Mouse (Mus musculus): ENCODE data around the gene Zbtb43. TPM values are rescaled to one million over a fixed set of nuclear protein-coding genes. Genes with fewer than 3 reads are reported as not detected.

The Zbtb43 gene
- polyA plus RNA-seq, 1 experiment, result 14.2 TPM

DNA sequence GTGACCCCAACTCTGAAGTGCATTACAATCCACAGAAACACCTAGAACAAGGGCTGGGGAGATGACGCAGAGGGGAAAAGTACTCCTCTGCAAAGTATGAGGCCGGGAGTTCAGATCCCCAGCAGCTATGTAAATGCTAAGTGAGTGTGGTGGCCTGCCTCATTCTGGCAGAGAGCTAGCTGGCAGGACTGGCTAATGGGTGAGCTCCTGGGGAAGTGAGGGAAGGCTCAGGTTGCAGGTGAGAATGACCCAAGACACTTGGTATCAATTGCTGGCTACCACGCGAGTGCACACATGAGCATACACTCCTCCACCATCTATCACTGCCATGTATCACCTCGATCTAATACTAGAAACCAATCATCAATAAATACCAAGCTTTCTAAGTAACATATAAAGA is 12.1 kb downstream of the Zbtb43 start:
- DNase-seq, result no peak
- H3K4me1 ChIP-seq (ENCODE audit: control insufficient read depth, insufficient read depth, low read length), result no peaks in the 10 kb centered on the region; the same call in 1 of the 2 replicates
- no peaks in the 10 kb centered on the region for H3K27me3 ChIP-seq (replicated peaks; ENCODE audit: control insufficient read depth, insufficient read depth, low read length)
- WGBS, result 72% methylated on average over 5 of the region's 5 CpGs
- no peak overlapping the region for H3K27ac ChIP-seq (ENCODE audit: insufficient read depth, low read depth, low read length)
- no peak for TF ChIP-seq CTCF (conservative IDR thresholded peaks at IDR 0.05; ENCODE audit: insufficient read depth, insufficient read length, low read depth, low read length)
- TF ChIP-seq POLR2A (IDR thresholded peaks at IDR 0.05; ENCODE audit: low read depth, low read length), result no peak
- no peak overlapping the region for H3K4me3 ChIP-seq (ENCODE audit: insufficient read depth, low read depth, low read length)
- peaks cover 4% of the 10 kb centered on the region; the same call in 1 of the 2 replicates for H3K36me3 ChIP-seq (ENCODE audit: control insufficient read depth, insufficient read depth, low read length)

DNA sequence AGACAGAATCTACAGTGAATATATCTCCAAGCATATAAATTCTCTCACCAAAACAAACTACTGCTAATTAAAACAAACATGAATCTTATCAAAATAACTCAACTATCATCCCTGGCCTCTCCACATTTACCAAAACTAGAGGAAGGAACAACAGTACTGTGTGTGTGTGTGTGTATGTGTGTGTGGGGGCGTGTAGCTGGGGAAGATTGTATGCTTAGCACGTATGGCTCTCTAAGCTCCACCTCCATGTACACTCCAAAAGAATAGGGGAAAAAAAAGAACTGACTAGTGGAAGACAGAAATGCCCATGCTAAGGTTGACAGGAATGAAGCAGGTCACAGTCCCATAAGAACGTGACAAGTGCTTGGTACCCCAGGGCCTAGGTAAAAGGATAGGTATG is 13.0 kb downstream of the Zbtb43 start:
- Histone ChIP-seq H3K27me3 (replicated peaks; ENCODE audit: control insufficient read depth, insufficient read depth, low read length) (no peaks in the 10 kb centered on the region), H3K4me3 (ENCODE audit: insufficient read depth, low read depth, low read length) (no peak overlapping the region), H3K4me1 (ENCODE audit: control insufficient read depth, insufficient read depth, low read length) (no peaks in the 10 kb centered on the region; the same call in 1 of the 2 replicates), H3K36me3 (ENCODE audit: control insufficient read depth, insufficient read depth, low read length) (peaks cover 4% of the 10 kb centered on the region; the same call in 1 of the 2 replicates), H3K27ac (ENCODE audit: insufficient read depth, low read depth, low read length) (no peak overlapping the region)
- TF ChIP-seq CTCF (conservative IDR thresholded peaks at IDR 0.05; ENCODE audit: insufficient read depth, insufficient read length, low read depth, low read length), result no peak
- DNase-seq, result no peak
- WGBS, result 72% methylated on average over 3 of the region's 3 CpGs

DNA sequence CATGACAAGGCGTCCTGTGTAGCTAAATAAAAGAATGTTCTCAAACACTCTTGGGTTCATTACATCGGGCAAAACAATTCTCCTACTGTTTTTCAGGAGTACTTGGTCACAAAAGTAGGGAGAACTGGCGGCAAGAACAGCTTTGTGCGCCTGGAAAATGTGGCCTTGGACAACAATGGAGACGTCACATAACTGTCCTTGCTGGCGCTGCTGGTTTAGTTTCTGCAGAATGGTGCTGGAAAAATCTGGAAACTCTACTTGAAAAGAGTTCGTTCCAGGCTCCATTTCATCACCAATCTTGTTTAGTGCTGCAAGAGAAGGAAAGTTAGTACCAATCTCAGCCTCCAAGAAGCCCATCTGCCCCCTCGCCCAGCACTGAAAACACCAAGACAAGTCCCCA is 13.5 kb downstream of the Zbtb43 start:
- H3K27ac ChIP-seq (ENCODE audit: insufficient read depth, low read depth, low read length), result no peak overlapping the region
- WGBS, result 91% methylated on average over 8 of the region's 8 CpGs
- no peaks in the 10 kb centered on the region for H3K27me3 ChIP-seq (replicated peaks; ENCODE audit: control insufficient read depth, insufficient read depth, low read length)
- peaks cover 4% of the 10 kb centered on the region; the same call in 1 of the 2 replicates for H3K36me3 ChIP-seq (ENCODE audit: control insufficient read depth, insufficient read depth, low read length)
- TF ChIP-seq POLR2A (IDR thresholded peaks at IDR 0.05; ENCODE audit: low read depth, low read length), result no peak
- no peak for DNase-seq
- no peak overlapping the region for H3K4me3 ChIP-seq (ENCODE audit: insufficient read depth, low read depth, low read length)
- H3K4me1 ChIP-seq (ENCODE audit: control insufficient read depth, insufficient read depth, low read length), result no peaks in the 10 kb centered on the region; the same call in 1 of the 2 replicates

DNA sequence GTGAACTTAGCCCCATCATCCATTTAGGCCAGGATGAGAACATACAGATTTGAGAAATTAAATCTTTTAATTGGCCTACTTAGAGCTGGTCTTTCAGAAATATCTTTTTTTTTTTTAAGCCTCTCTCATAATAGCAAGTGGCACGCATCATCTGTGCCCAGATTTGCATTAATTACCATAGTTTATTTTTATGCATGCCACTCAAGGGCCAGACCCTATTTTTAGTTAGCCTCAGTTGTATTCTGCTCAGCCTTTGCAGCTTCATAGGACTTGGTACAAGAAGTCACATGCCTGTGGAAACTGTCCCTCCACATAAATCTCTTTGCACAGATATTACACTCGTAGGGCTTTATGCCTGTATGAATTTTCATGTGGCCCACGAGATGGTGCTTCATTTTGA is 14.9 kb downstream of the Zbtb43 start:
- Histone ChIP-seq H3K4me1 (ENCODE audit: control insufficient read depth, insufficient read depth, low read length) (no peaks in the 10 kb centered on the region; the same call in 1 of the 2 replicates), H3K36me3 (ENCODE audit: control insufficient read depth, insufficient read depth, low read length) (peaks cover 6% of the 10 kb centered on the region; the same call in 1 of the 2 replicates), H3K27me3 (replicated peaks; ENCODE audit: control insufficient read depth, insufficient read depth, low read length) (no peaks in the 10 kb centered on the region), H3K27ac (ENCODE audit: insufficient read depth, low read depth, low read length) (no peak overlapping the region), H3K4me3 (ENCODE audit: insufficient read depth, low read depth, low read length) (no peak overlapping the region)
- WGBS, result 81% methylated on average over 3 of the region's 3 CpGs
- no peak for DNase-seq
- TF ChIP-seq POLR2A (IDR thresholded peaks at IDR 0.05; ENCODE audit: low read depth, low read length) (no peak), CTCF (conservative IDR thresholded peaks at IDR 0.05; ENCODE audit: insufficient read depth, insufficient read length, low read depth, low read length) (no peak)

DNA sequence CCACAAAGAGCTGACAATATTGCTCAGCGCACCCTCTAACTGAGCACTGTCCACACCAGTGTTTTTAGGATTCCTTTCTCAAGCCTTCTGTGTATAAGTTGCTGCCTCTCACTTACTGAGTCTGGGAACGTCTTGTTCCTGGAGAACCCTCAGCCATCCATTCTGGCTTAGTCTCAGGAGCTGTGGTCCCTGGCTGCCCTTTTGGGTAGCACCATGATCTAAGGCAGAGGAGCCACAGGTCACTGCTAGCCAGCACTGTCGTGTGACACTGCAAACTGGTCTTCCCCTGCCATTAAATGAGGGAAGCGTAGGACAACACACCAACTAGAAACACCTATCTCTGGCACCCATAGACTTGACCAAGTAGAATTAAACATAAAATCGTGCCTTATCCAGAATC is 15.6 kb downstream of the Zbtb43 start:
- H3K36me3 ChIP-seq (ENCODE audit: control insufficient read depth, insufficient read depth, low read length), result peaks cover 6% of the 10 kb centered on the region; the same call in 1 of the 2 replicates
- no peaks in the 10 kb centered on the region for H3K27me3 ChIP-seq (replicated peaks; ENCODE audit: control insufficient read depth, insufficient read depth, low read length)
- no peak for DNase-seq
- no peaks in the 10 kb centered on the region; the same call in 1 of the 2 replicates for H3K4me1 ChIP-seq (ENCODE audit: control insufficient read depth, insufficient read depth, low read length)
- no peak overlapping the region for H3K4me3 ChIP-seq (ENCODE audit: insufficient read depth, low read depth, low read length)
- no peak overlapping the region for H3K27ac ChIP-seq (ENCODE audit: insufficient read depth, low read depth, low read length)
- 76% methylated on average over 5 of the region's 5 CpGs for WGBS
- TF ChIP-seq CTCF (conservative IDR thresholded peaks at IDR 0.05; ENCODE audit: insufficient read depth, insufficient read length, low read depth, low read length) (no peak), POLR2A (IDR thresholded peaks at IDR 0.05; ENCODE audit: low read depth, low read length) (no peak)

DNA sequence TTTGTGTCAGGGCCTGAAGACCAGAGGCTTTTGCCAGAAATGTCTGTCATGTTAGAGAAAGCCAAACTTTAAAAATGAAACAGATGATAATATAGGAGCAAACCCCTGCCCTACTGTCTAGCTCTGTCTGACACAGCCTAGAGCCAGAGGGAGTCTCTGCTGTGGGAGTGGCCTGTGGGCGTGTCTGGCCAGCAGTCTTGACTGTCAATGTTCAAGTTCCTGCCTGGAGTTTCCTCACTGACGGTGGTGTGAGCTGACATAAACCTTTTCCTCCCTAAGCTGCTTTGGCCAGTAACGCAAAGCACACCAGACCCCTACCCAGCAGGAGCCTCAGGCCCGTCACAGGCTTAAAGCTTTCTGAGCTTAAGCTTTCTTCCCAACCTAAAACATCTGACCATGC is 16.2 kb downstream of the Zbtb43 start:
- DNase-seq, result peak; percentile 58
- no peak overlapping the region for H3K4me3 ChIP-seq (ENCODE audit: insufficient read depth, low read depth, low read length)
- peaks cover 6% of the 10 kb centered on the region; the same call in 1 of the 2 replicates for H3K36me3 ChIP-seq (ENCODE audit: control insufficient read depth, insufficient read depth, low read length)

DNA sequence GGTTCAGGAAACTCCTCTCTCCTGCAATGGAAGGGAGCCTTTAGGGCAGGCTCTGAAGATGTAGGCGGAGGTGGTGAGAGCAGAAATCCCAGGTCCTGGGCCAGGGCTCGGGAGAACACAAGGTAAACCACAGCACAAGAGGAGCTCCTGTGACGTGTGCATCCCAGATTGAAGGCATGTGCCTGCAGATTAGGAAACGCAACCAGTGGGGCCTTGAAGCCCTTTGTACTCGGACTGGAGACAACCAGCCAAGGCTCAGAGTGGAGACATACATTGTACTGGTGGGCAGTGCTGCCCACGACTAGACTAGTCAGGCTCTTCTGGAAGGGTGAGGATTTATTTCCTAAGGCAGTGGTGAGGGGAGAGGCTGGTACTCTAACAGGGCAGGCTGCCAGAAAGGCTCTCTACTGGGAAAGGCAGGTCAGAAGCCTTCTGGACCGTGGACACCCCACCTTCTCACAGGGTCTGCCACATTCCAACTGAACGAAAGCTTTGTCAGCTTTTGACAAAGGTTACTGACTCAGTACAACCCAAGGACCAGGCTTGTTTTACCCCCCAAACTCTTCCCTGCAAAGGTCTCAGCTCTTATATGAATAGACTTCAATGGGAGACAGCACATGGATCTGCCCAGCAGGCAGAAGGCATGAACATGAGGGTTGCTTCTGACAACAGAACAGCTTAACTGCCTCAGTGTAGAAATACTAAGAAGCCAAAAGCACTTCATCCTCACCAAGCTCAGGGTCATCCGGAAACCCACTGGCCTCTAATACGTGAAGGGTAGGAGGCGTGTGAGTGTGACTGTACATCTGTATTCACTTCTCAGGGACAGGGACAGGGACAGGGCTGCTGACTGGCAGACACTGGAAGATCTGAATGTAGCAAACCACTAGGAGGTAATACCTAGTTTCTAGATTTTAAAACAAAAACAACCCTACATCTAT is 17.1 kb downstream of the Zbtb43 start:
- DNase-seq, result peak; percentile 50
- Histone ChIP-seq H3K27me3 (replicated peaks; ENCODE audit: control insufficient read depth, insufficient read depth, low read length) (no peaks in the 10 kb centered on the region), H3K27ac (ENCODE audit: insufficient read depth, low read depth, low read length) (no peak overlapping the region), H3K36me3 (ENCODE audit: control insufficient read depth, insufficient read depth, low read length) (peaks cover 6% of the 10 kb centered on the region; the same call in 1 of the 2 replicates), H3K4me3 (ENCODE audit: insufficient read depth, low read depth, low read length) (no peak overlapping the region), H3K4me1 (ENCODE audit: control insufficient read depth, insufficient read depth, low read length) (no peaks in the 10 kb centered on the region)
- WGBS, result 57% methylated on average over 11 of the region's 11 CpGs
- TF ChIP-seq CTCF (conservative IDR thresholded peaks at IDR 0.05; ENCODE audit: insufficient read depth, insufficient read length, low read depth, low read length) (no peak), POLR2A (IDR thresholded peaks at IDR 0.05; ENCODE audit: low read depth, low read length) (no peak)

More for the DNA sequence above, 16.2 kb downstream of the Zbtb43 start:
- Histone ChIP-seq H3K27me3 (replicated peaks; ENCODE audit: control insufficient read depth, insufficient read depth, low read length) (no peaks in the 10 kb centered on the region), H3K4me1 (ENCODE audit: control insufficient read depth, insufficient read depth, low read length) (no peaks in the 10 kb centered on the region), H3K27ac (ENCODE audit: insufficient read depth, low read depth, low read length) (no peak overlapping the region)
- WGBS, result 41% methylated on average over 4 of the region's 4 CpGs
- TF ChIP-seq CTCF (conservative IDR thresholded peaks at IDR 0.05; ENCODE audit: insufficient read depth, insufficient read length, low read depth, low read length), result no peak

All from kidney, adult 2 months (tissue).